Mouse (Mus musculus): ENCODE results near the gene Timm50. TPM values are rescaled to one million over a fixed set of nuclear protein-coding genes. Genes with fewer than 3 reads are reported as not detected.

Timm50 gene
- polyA plus RNA-seq, 1 experiment from 2014 or later = 169 TPM

GRCm38 (mm10) chr7:28334534-28334933 lies 22.7 kb upstream of the Timm50 start:
- ATAC-seq (ENCODE audit: low FRiP score, low TSS enrichment) = no peak
- Histone ChIP-seq H3K9me3 (ENCODE audit: low read length) (no peaks in the 10 kb centered on the region), H3K9ac (replicated peaks; ENCODE audit: low read length) (no peak overlapping the region), H3K27me3 (ENCODE audit: insufficient read depth, low read length) (no peaks in the 10 kb centered on the region), H3K36me3 (ENCODE audit: insufficient read depth, low read length) (peaks cover 16% of the 10 kb centered on the region), H3K4me1 (ENCODE audit: insufficient read depth, low read length) (peaks cover 14% of the 10 kb centered on the region), H3K4me3 (ENCODE audit: low read length) (no peak overlapping the region), H3K4me2 (replicated peaks; ENCODE audit: low read depth, low read length) (no peak overlapping the region), H3K27ac (ENCODE audit: low read length) (no peak overlapping the region)
- WGBS = 90% methylated on average over 4 of the region's 4 CpGs

GRCm38 (mm10) chr7:28328260-28328659 lies 16.4 kb upstream of the Timm50 start:
- Histone ChIP-seq H3K27ac (ENCODE audit: low read length) (no peak overlapping the region), H3K9ac (replicated peaks; ENCODE audit: low read length) (no peak overlapping the region), H3K36me3 (ENCODE audit: insufficient read depth, low read length) (peaks cover 74% of the 10 kb centered on the region), H3K4me1 (ENCODE audit: insufficient read depth, low read length) (no peaks in the 10 kb centered on the region), H3K27me3 (ENCODE audit: insufficient read depth, low read length) (no peaks in the 10 kb centered on the region), H3K4me3 (ENCODE audit: low read length) (no peak overlapping the region), H3K4me2 (replicated peaks; ENCODE audit: low read depth, low read length) (no peak overlapping the region), H3K9me3 (ENCODE audit: low read length) (no peaks in the 10 kb centered on the region)
- ATAC-seq (ENCODE audit: low FRiP score, low TSS enrichment) = no peak
- 97% methylated on average over 2 of the region's 2 CpGs for WGBS

GRCm38 (mm10) chr7:28326457-28326856 lies 14.6 kb upstream of the Timm50 start:
- Histone ChIP-seq H3K36me3 (ENCODE audit: insufficient read depth, low read length) (peaks cover 92% of the 10 kb centered on the region), H3K9me3 (ENCODE audit: low read length) (no peaks in the 10 kb centered on the region), H3K27ac (ENCODE audit: low read length) (no peak overlapping the region), H3K27me3 (ENCODE audit: insufficient read depth, low read length) (no peaks in the 10 kb centered on the region), H3K4me3 (ENCODE audit: low read length) (no peak overlapping the region), H3K4me2 (replicated peaks; ENCODE audit: low read depth, low read length) (no peak overlapping the region), H3K9ac (replicated peaks; ENCODE audit: low read length) (no peak overlapping the region), H3K4me1 (ENCODE audit: insufficient read depth, low read length) (no peaks in the 10 kb centered on the region)
- no peak for ATAC-seq (ENCODE audit: low FRiP score, low TSS enrichment)
- WGBS = 84% methylated on average over 4 of the region's 4 CpGs

- peaks cover 89% of the 10 kb centered on the region for H3K36me3 ChIP-seq (ENCODE audit: insufficient read depth, low read length)
- 96% methylated on average over 8 of the region's 8 CpGs for WGBS
- no peaks in the 10 kb centered on the region for H3K4me1 ChIP-seq (ENCODE audit: insufficient read depth, low read length)
- H3K9ac ChIP-seq (replicated peaks; ENCODE audit: low read length) = no peak overlapping the region
- H3K27ac ChIP-seq (ENCODE audit: low read length) = no peak overlapping the region
- H3K4me3 ChIP-seq (ENCODE audit: low read length) = no peak overlapping the region
- H3K9me3 ChIP-seq (ENCODE audit: low read length) = no peaks in the 10 kb centered on the region
- ATAC-seq (ENCODE audit: low FRiP score, low TSS enrichment) = no peak
- no peak overlapping the region for H3K4me2 ChIP-seq (replicated peaks; ENCODE audit: low read depth, low read length)
- H3K27me3 ChIP-seq (ENCODE audit: insufficient read depth, low read length) = no peaks in the 10 kb centered on the region
Observed at GRCm38 (mm10) chr7:28325293-28325692, 13.4 kb upstream of the Timm50 start.

GRCm38 (mm10) chr7:28321974-28322720 lies 10.3 kb upstream of the Timm50 start:
- H3K4me2 ChIP-seq (replicated peaks; ENCODE audit: low read depth, low read length) = no peak overlapping the region
- H3K36me3 ChIP-seq (ENCODE audit: insufficient read depth, low read length) = peaks cover 91% of the 10 kb centered on the region
- H3K4me1 ChIP-seq (ENCODE audit: insufficient read depth, low read length) = no peaks in the 10 kb centered on the region
- no peak overlapping the region for H3K9ac ChIP-seq (replicated peaks; ENCODE audit: low read length)
- no peak for ATAC-seq (ENCODE audit: low FRiP score, low TSS enrichment)
- H3K27ac ChIP-seq (ENCODE audit: low read length) = no peak overlapping the region
- WGBS = 94% methylated on average over 15 of the region's 15 CpGs
- no peaks in the 10 kb centered on the region for H3K9me3 ChIP-seq (ENCODE audit: low read length)
- no peak overlapping the region for H3K4me3 ChIP-seq (ENCODE audit: low read length)
- no peaks in the 10 kb centered on the region for H3K27me3 ChIP-seq (ENCODE audit: insufficient read depth, low read length)

GRCm38 (mm10) chr7:28318714-28319113 lies 6.8 kb upstream of the Timm50 start:
- Histone ChIP-seq H3K9me3 (ENCODE audit: low read length) (no peaks in the 10 kb centered on the region), H3K4me2 (replicated peaks; ENCODE audit: low read depth, low read length) (no peak overlapping the region), H3K4me1 (ENCODE audit: insufficient read depth, low read length) (no peaks in the 10 kb centered on the region), H3K36me3 (ENCODE audit: insufficient read depth, low read length) (peaks cover 88% of the 10 kb centered on the region), H3K27me3 (ENCODE audit: insufficient read depth, low read length) (no peaks in the 10 kb centered on the region), H3K27ac (ENCODE audit: low read length) (no peak overlapping the region), H3K9ac (replicated peaks; ENCODE audit: low read length) (no peak overlapping the region), H3K4me3 (ENCODE audit: low read length) (no peak overlapping the region)
- ATAC-seq (ENCODE audit: low FRiP score, low TSS enrichment) = no peak
- 91% methylated on average over 17 of the region's 17 CpGs for WGBS

GRCm38 (mm10) chr7:28318036-28318435 lies 6.2 kb upstream of the Timm50 start:
- no peak for ATAC-seq (ENCODE audit: low FRiP score, low TSS enrichment)
- 81% methylated on average over 3 of the region's 3 CpGs for WGBS
- Histone ChIP-seq H3K4me3 (ENCODE audit: low read length) (no peak overlapping the region), H3K27me3 (ENCODE audit: insufficient read depth, low read length) (no peaks in the 10 kb centered on the region), H3K4me1 (ENCODE audit: insufficient read depth, low read length) (no peaks in the 10 kb centered on the region), H3K36me3 (ENCODE audit: insufficient read depth, low read length) (peaks cover 82% of the 10 kb centered on the region), H3K9ac (replicated peaks; ENCODE audit: low read length) (no peak overlapping the region), H3K4me2 (replicated peaks; ENCODE audit: low read depth, low read length) (no peak overlapping the region), H3K27ac (ENCODE audit: low read length) (no peak overlapping the region), H3K9me3 (ENCODE audit: low read length) (no peaks in the 10 kb centered on the region)

- peak overlapping the region; percentile 95 for H3K9ac ChIP-seq (replicated peaks; ENCODE audit: low read length)
- H3K4me2 ChIP-seq (replicated peaks; ENCODE audit: low read depth, low read length) = peak overlapping the region; percentile 72
- H3K27ac ChIP-seq (ENCODE audit: low read length) = peak overlapping the region; percentile 58; the same call in 1 of the 2 replicates
- H3K36me3 ChIP-seq (ENCODE audit: insufficient read depth, low read length) = peaks cover 43% of the 10 kb centered on the region
- WGBS = 3% methylated on average over 35 of the region's 35 CpGs
- peak overlapping the region; percentile 81 for H3K4me3 ChIP-seq (ENCODE audit: low read length)
- peak; percentile 69 for ATAC-seq (ENCODE audit: low FRiP score, low TSS enrichment)
- no peaks in the 10 kb centered on the region for H3K9me3 ChIP-seq (ENCODE audit: low read length)
- peaks cover 12% of the 10 kb centered on the region for H3K4me1 ChIP-seq (ENCODE audit: insufficient read depth, low read length)
- no peaks in the 10 kb centered on the region for H3K27me3 ChIP-seq (ENCODE audit: insufficient read depth, low read length)
Observed at GRCm38 (mm10) chr7:28311151-28311925, 534 bp downstream of the Timm50 start.

GRCm38 (mm10) chr7:28309737-28310136 lies 2.1 kb downstream of the Timm50 start:
- ATAC-seq (ENCODE audit: low FRiP score, low TSS enrichment) = no peak
- H3K4me1 ChIP-seq (ENCODE audit: insufficient read depth, low read length) = peaks cover 12% of the 10 kb centered on the region
- no peaks in the 10 kb centered on the region for H3K27me3 ChIP-seq (ENCODE audit: insufficient read depth, low read length)
- H3K4me3 ChIP-seq (ENCODE audit: low read length) = no peak overlapping the region
- no peak overlapping the region for H3K4me2 ChIP-seq (replicated peaks; ENCODE audit: low read depth, low read length)
- H3K9me3 ChIP-seq (ENCODE audit: low read length) = no peaks in the 10 kb centered on the region
- WGBS = 30% methylated on average over 9 of the region's 9 CpGs
- no peak overlapping the region for H3K27ac ChIP-seq (ENCODE audit: low read length)
- peaks cover 43% of the 10 kb centered on the region for H3K36me3 ChIP-seq (ENCODE audit: insufficient read depth, low read length)
- no peak overlapping the region for H3K9ac ChIP-seq (replicated peaks; ENCODE audit: low read length)

GRCm38 (mm10) chr7:28306216-28306615 lies 5.7 kb downstream of the Timm50 start:
- 0 out of 2 replicates have a peak, but pooled peaks have one; percentile 27 for ATAC-seq (ENCODE audit: low FRiP score, low TSS enrichment)
- Histone ChIP-seq H3K36me3 (ENCODE audit: insufficient read depth, low read length) (peaks cover 40% of the 10 kb centered on the region), H3K4me2 (replicated peaks; ENCODE audit: low read depth, low read length) (no peak overlapping the region), H3K4me1 (ENCODE audit: insufficient read depth, low read length) (peaks cover 23% of the 10 kb centered on the region), H3K4me3 (ENCODE audit: low read length) (no peak overlapping the region), H3K27me3 (ENCODE audit: insufficient read depth, low read length) (peaks cover 9% of the 10 kb centered on the region), H3K27ac (ENCODE audit: low read length) (no peak overlapping the region), H3K9ac (replicated peaks; ENCODE audit: low read length) (no peak overlapping the region), H3K9me3 (ENCODE audit: low read length) (no peaks in the 10 kb centered on the region)
- 95% methylated on average over 8 of the region's 8 CpGs for WGBS
